Mouse (Mus musculus) midbrain, embryonic 11.5 days (tissue): ENCODE measurements around the gene C1ql1. TPM values are rescaled to one million over a fixed set of nuclear protein-coding genes. Genes with fewer than 3 reads are reported as not detected.
"Not testable (repeated sequence)": the region's sequence is repeated elsewhere in the genome, so short reads cannot be mapped to it uniquely, and the experiment has no call there.

Experiments
- ATAC-seq: fragments of 200-750 bp; cut with Nextera tagmentation; 2 replicates; pipeline ENCODE4 v1.8.0; 2017; ENCODE audit warnings: moderate TSS enrichment, moderate library complexity; ENCODE audit not compliant: low FRiP score
- DNase-seq: peaks from one replicate; pipeline ENCODE4 v3.0.0; 2015; ENCODE audit warnings: low spot score; ENCODE audit errors: missing footprints
- H3K27ac ChIP-seq: fragments of 300-500 bp; sonication (generic); 2 replicates; pipeline ENCODE4 v1.5.1; 2014; ENCODE audit warnings: low read depth, low read length
- H3K27me3 ChIP-seq: fragments of 300-500 bp; sonication (generic); 2 replicates; pipeline ENCODE4 v1.6.1; 2014; ENCODE audit warnings: mild to moderate bottlenecking, low read length, moderate library complexity, mixed read lengths; ENCODE audit not compliant: control insufficient read depth, insufficient read depth
- H3K36me3 ChIP-seq: fragments of 300-500 bp; sonication (generic); 2 replicates; pipeline ENCODE4 v1.6.1; 2014; ENCODE audit warnings: mild to moderate bottlenecking, low read length, moderate library complexity, mixed read lengths; ENCODE audit not compliant: control insufficient read depth, insufficient read depth
- H3K4me1 ChIP-seq: fragments of 300-500 bp; sonication (generic); 2 replicates; pipeline ENCODE4 v1.6.1; 2014; ENCODE audit warnings: low read length; ENCODE audit not compliant: control insufficient read depth, insufficient read depth
- H3K4me2 ChIP-seq: fragments of 300-500 bp; sonication (generic); 2 replicates; pipeline ENCODE4 v1.6.1; 2014; ENCODE audit warnings: mild to moderate bottlenecking, moderate library complexity
- H3K4me3 ChIP-seq: fragments of 300-500 bp; sonication (generic); 2 replicates; pipeline ENCODE4 v1.5.1; 2014; ENCODE audit warnings: low read depth, low read length
- H3K9ac ChIP-seq: fragments of 300-500 bp; sonication (generic); 2 replicates; pipeline ENCODE4 v1.6.1; 2014; ENCODE audit warnings: low read length
- H3K9me3 ChIP-seq: fragments of 300-500 bp; sonication (generic); 2 replicates; pipeline ENCODE4 v1.6.1; 2016; ENCODE audit warnings: low read length; ENCODE audit not compliant: control insufficient read depth
- WGBS: fragments of 180-500 bp; shearing (Covaris S2); extraction: QIAGEN DNeasy Blood & Tissue Kit; methylation state at CpG from one replicate; pipeline ENCODE4 v1.1.7; 2014; 5-methylcytosine and 5-hydroxymethylcytosine counted together
- polyA plus RNA-seq: library from polyadenylated mRNA; unstranded; fragments of >200 nt; fragmentation: Nextera tagmentation; extraction: Ambion mirVana; gene quantifications from 2 replicates; pipeline ENCODE4 v1.2.1, GENCODE M21; 2014

The C1ql1 gene
- polyA plus RNA-seq, 1 experiment from 2014 or later, result 17.4 TPM

- H3K4me1 ChIP-seq, result peaks cover 2% of the 10 kb centered on the region; the same call in 1 of the 2 replicates
- no peaks in the 10 kb centered on the region for H3K36me3 ChIP-seq
- no peak overlapping the region for H3K9ac ChIP-seq
- no peak overlapping the region for H3K4me2 ChIP-seq
- peaks cover 11% of the 10 kb centered on the region for H3K27me3 ChIP-seq
- no peak for ATAC-seq
- no peaks in the 10 kb centered on the region for H3K9me3 ChIP-seq
- H3K4me3 ChIP-seq, result no peak overlapping the region
- no peak for DNase-seq
- H3K27ac ChIP-seq, result no peak overlapping the region
- WGBS, result 68% methylated on average over 4 of the region's 4 CpGs
These were observed 38.1 kb upstream of the C1ql1 start for GRCm38 (mm10) chr11:102984615-102985014.

DNA sequence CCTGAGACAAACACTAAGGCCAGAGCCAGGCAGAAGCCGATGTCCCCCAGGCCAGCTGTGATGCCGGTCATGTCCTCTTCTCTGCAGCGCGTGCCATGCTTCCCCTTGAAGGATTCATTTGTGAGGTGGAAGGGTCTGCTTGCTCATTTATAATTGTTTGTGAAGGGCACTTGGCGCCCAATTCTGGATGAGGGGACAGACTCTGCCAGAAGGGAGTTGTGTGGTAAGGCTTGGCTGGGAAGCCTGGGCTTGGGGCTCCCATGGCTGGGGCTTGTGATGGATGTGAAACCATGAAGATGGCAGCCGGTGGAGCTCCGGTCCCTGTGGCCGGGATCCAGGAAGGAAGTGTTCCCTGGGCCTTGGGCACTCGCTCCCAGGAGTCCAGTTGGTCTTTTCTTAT is 37.6 kb upstream of the C1ql1 start:
- H3K27ac ChIP-seq, result no peak overlapping the region
- no peak for DNase-seq
- 86% methylated on average over 9 of the region's 9 CpGs for WGBS

GRCm38 (mm10) chr11:102981151-102981890 is 34.8 kb upstream of the C1ql1 start:
- no peaks in the 10 kb centered on the region for H3K36me3 ChIP-seq
- DNase-seq (no peak), ATAC-seq (no peak)
- H3K9ac ChIP-seq, result no peak overlapping the region
- H3K4me1 ChIP-seq, result no peaks in the 10 kb centered on the region
- no peaks in the 10 kb centered on the region for H3K27me3 ChIP-seq
- no peaks in the 10 kb centered on the region for H3K9me3 ChIP-seq
- 70% methylated on average over 10 of the region's 10 CpGs for WGBS
- H3K4me3 ChIP-seq, result no peak overlapping the region
- H3K4me2 ChIP-seq, result no peak overlapping the region
- H3K27ac ChIP-seq, result no peak overlapping the region

More for the DNA sequence above, 37.6 kb upstream of the C1ql1 start:
- H3K36me3 ChIP-seq, result no peaks in the 10 kb centered on the region
- no peak overlapping the region for H3K4me3 ChIP-seq
- no peak for ATAC-seq
- H3K9me3 ChIP-seq, result no peaks in the 10 kb centered on the region
- no peak overlapping the region for H3K9ac ChIP-seq
- peaks cover 6% of the 10 kb centered on the region for H3K27me3 ChIP-seq
- H3K4me2 ChIP-seq, result no peak overlapping the region
- H3K4me1 ChIP-seq, result no peaks in the 10 kb centered on the region

DNA sequence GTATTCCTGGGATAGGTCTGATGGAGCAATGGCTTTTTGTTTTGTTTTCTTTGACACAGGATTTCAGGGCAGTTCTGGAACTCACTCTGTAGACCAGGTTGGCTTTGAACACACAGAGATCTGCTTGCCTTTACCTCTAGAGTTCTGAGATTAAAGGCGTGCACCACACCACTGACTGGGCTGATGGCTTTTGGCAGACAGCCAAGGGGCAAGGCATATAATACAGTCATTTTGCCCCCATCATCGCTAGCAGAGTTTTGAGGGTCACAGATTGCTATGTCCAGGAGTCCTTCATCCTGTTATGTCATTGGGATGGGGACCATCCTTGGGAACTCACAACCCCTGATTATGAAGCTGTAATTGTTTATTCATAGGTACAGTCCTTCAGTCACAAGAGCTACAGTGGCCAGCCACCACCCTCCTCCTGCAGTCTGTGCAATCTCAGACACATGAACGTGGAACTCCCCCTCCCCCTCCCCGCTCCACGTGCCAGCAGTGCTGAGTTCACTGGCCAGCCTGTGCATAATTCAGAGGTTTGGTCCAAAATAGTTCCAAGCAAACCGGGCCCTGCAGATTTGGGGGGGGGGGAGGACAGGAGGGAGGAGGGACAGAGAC is 31.7 kb upstream of the C1ql1 start:
- Histone ChIP-seq H3K4me3 (no peak overlapping the region), H3K9ac (no peak overlapping the region), H3K9me3 (no peaks in the 10 kb centered on the region), H3K36me3 (no peaks in the 10 kb centered on the region), H3K4me1 (no peaks in the 10 kb centered on the region), H3K27ac (no peak overlapping the region), H3K27me3 (no peaks in the 10 kb centered on the region), H3K4me2 (no peak overlapping the region)
- 65% methylated on average over 6 of the region's 6 CpGs for WGBS
- DNase-seq (no peak), ATAC-seq (no peak)

DNA sequence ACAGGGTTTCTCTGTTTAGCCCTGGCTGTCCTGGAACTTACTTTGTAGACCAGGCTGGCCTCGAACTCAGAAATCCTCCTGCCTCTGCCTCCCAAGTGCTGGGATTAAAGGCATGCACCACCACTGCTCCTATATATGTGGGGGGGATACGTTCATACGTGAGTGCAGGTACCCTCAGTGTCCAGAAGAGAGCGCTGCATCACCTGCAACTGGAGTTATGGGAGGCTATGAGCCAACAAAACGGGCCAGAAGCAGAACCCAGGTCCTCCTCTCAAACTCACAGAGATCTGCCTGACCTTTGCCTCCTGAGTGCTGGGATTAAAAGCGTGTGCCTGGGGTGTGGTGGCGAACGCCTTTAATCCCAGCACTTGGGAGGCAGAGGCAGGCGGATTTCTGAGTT is 29.5 kb upstream of the C1ql1 start:
- not testable (repeated sequence) for H3K27ac ChIP-seq, H3K27me3 ChIP-seq, H3K36me3 ChIP-seq, H3K4me1 ChIP-seq, H3K9me3 ChIP-seq, DNase-seq, ATAC-seq, H3K4me3 ChIP-seq, H3K9ac ChIP-seq, H3K4me2 ChIP-seq
- WGBS, result 83% methylated on average over 9 of the region's 9 CpGs

GRCm38 (mm10) chr11:102972326-102972725 is 25.8 kb upstream of the C1ql1 start:
- Histone ChIP-seq H3K4me3 (no peak overlapping the region), H3K27ac (no peak overlapping the region), H3K9me3 (no peaks in the 10 kb centered on the region), H3K9ac (no peak overlapping the region), H3K27me3 (no peaks in the 10 kb centered on the region), H3K4me2 (no peak overlapping the region), H3K4me1 (no peaks in the 10 kb centered on the region), H3K36me3 (no peaks in the 10 kb centered on the region)
- ATAC-seq (no peak), DNase-seq (no peak)
- WGBS, result 73% methylated on average over 1 of the region's 1 CpGs

- H3K9ac ChIP-seq, result no peak overlapping the region
- 63% methylated on average over 5 of the region's 5 CpGs for WGBS
- no peak for ATAC-seq
- no peaks in the 10 kb centered on the region for H3K36me3 ChIP-seq
- H3K9me3 ChIP-seq, result no peaks in the 10 kb centered on the region
- DNase-seq, result no peak
- no peaks in the 10 kb centered on the region for H3K4me1 ChIP-seq
- no peak overlapping the region for H3K4me2 ChIP-seq
- no peak overlapping the region for H3K4me3 ChIP-seq
- no peaks in the 10 kb centered on the region for H3K27me3 ChIP-seq
- no peak overlapping the region for H3K27ac ChIP-seq
These were observed 25.1 kb upstream of the C1ql1 start for GRCm38 (mm10) chr11:102971604-102972003.

- 73% methylated on average over 16 of the region's 16 CpGs for WGBS
These were observed 18.1 kb upstream of the C1ql1 start for GRCm38 (mm10) chr11:102964547-102965091.

DNA sequence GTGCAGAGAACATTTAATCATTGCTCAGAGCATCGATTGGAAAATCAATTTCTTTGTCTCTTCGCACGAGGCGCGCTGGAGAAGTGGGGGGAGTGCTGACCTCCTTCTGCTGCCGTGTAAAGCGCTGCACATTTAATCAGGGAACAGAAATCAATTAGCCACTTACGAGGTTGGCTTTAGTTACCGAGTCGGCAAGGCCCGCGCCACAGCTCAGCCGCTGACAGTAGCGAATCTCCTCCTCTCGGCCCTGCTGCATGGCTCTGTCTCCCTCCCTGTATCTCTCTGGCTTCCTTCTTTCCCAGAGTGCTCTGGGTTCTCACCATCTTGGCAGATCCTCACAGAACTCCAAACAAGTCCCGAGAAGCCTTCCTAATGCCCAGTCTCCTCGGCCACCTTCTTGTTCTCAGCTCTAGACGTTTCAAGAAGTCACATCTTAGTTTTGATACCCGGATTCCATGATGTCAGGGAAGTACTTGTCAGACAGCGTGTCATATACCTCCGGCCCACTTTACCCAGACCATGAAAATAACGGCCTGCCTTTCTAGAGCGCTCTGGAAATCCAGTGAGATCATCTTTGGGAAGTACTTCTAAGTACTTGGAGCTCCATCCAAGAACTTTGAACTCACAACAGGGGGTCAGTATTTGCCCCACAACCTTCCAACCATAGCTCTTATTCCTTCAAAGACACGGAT is 17.5 kb upstream of the C1ql1 start:
- Histone ChIP-seq H3K4me2 (peak overlapping the region; percentile 45), H3K27me3 (no peaks in the 10 kb centered on the region), H3K27ac (peak overlapping the region; percentile 81), H3K9me3 (no peaks in the 10 kb centered on the region), H3K9ac (peak overlapping the region; percentile 60), H3K4me3 (0 out of 2 replicates have a peak overlapping the region, but pooled peaks have one; percentile 6), H3K4me1 (peaks cover 18% of the 10 kb centered on the region), H3K36me3 (no peaks in the 10 kb centered on the region)
- 17% methylated on average over 24 of the region's 24 CpGs for WGBS
- ATAC-seq (peak; percentile 38), DNase-seq (peak; percentile 90)

More at GRCm38 (mm10) chr11:102964547-102965091, 18.1 kb upstream of the C1ql1 start:
- no peak for DNase-seq
- no peak overlapping the region; the same call in 1 of the 2 replicates for H3K9ac ChIP-seq
- H3K4me1 ChIP-seq, result peaks cover 18% of the 10 kb centered on the region
- no peak overlapping the region for H3K4me3 ChIP-seq
- no peak overlapping the region for H3K4me2 ChIP-seq
- H3K27me3 ChIP-seq, result no peaks in the 10 kb centered on the region
- no peaks in the 10 kb centered on the region for H3K9me3 ChIP-seq
- H3K36me3 ChIP-seq, result no peaks in the 10 kb centered on the region
- H3K27ac ChIP-seq, result peak overlapping the region; percentile 81; the same call in 1 of the 2 replicates
- no peak for ATAC-seq
